Mouse (Mus musculus) erythroid progenitor cell, adult 5-6 weeks (primary cell): ENCODE measurements around the gene Nfic. TPM values are rescaled to one million over a fixed set of nuclear protein-coding genes. Genes with fewer than 3 reads are reported as not detected.

Experiments
- ATAC-seq: replicated peaks from 2 replicates; pipeline ENCODE4 v1.8.0; 2016; ENCODE audit warnings: moderate number of reproducible peaks, mild to moderate bottlenecking, moderate TSS enrichment, inconsistent platforms; ENCODE audit not compliant: poor library complexity, low FRiP score, severe bottlenecking
- total RNA-seq, 2 experiments: library from RNA; stranded (forward) in 1 of 2; stranded (reverse) in 1 of 2; fragments of 150-400 nt in 1 of 2; fragments of 186-747, 209-891 nt in 1 of 2; gene quantifications; 2 replicates each; pipeline versions ENCODE4 v1.2.3 to v1.2.4; 2015 to 2017; ENCODE audit warnings: low replicate concordance in 2 of 2

The Nfic gene
- total RNA-seq, 2 experiments from 2014 or later = 0.45 to 15.1 TPM

- ATAC-seq = no peak
Observed at GRCm38 (mm10) chr10:81392781-81393185, 62.7 kb downstream of the Nfic start, which contains the start of gene Smim24. TSS of gene Smim24 (plus strand) at chr10:81393051.

- ATAC-seq = no peak
Observed at GRCm38 (mm10) chr10:81392270-81392669, 63.2 kb downstream of the Nfic start.

- no peak for ATAC-seq
Observed at GRCm38 (mm10) chr10:81390678-81390965, 64.8 kb downstream of the Nfic start.

GRCm38 (mm10) chr10:81389801-81390677 lies 65.4 kb downstream of the Nfic start:
- peak; percentile 64 for ATAC-seq

DNA sequence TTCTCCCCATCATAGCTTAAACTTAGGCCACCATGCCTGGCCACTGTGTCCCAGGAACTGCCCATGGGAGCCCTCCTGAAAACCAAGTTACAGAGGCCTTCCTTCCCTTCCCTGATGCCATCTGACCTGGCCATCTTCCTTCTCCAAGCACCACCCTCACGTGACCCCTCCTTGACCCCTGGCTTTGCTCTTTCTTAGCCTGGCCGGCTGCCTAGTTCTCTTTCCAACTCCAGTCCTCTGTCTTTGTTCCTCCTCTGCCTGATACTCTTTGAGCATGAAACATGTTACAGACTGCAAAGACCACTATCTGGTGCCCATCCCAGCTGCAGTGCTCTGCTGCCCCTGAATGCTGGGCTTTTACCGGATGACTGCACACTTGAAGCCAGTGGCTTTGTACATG lies 66.1 kb downstream of the Nfic start:
- no peak for ATAC-seq

DNA sequence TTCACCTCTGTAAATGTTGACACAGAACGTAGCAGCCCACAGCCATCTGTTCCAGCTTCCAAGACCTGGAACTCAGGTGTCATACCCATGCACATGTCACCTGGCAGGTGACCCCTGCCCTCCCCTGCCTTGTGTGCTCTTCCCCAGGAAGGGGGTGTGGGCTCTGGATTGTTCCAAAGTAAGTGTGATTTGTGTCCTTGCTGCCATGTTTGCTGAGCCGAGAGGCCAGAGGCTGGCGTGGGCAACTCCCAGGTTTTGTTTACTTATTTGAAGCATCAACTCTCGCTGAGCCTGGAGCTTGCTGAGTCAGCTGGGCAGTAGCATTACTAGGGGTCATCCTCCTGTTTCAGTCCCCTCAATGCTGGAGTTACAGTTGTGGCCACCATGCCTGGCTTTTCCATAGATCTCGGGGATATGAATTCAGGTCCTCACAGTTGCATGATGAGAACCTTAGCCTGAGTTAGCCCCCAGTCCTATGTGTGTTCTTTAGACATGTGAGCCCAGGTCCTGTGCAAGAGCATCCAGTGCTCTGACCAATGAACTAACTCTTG lies 66.9 kb downstream of the Nfic start, which contains the start of gene Gm48552:
Gm48552 (plus strand) TSS at position 501 of the 551 bp plus-strand sequence.
- no peak for ATAC-seq

- no peak for ATAC-seq
Observed at GRCm38 (mm10) chr10:81387716-81388115, 67.7 kb downstream of the Nfic start.

- no peak for ATAC-seq
Observed at GRCm38 (mm10) chr10:81385603-81386306, 69.7 kb downstream of the Nfic start.

GRCm38 (mm10) chr10:81384605-81384982 lies 70.8 kb downstream of the Nfic start:
- no peak for ATAC-seq

DNA sequence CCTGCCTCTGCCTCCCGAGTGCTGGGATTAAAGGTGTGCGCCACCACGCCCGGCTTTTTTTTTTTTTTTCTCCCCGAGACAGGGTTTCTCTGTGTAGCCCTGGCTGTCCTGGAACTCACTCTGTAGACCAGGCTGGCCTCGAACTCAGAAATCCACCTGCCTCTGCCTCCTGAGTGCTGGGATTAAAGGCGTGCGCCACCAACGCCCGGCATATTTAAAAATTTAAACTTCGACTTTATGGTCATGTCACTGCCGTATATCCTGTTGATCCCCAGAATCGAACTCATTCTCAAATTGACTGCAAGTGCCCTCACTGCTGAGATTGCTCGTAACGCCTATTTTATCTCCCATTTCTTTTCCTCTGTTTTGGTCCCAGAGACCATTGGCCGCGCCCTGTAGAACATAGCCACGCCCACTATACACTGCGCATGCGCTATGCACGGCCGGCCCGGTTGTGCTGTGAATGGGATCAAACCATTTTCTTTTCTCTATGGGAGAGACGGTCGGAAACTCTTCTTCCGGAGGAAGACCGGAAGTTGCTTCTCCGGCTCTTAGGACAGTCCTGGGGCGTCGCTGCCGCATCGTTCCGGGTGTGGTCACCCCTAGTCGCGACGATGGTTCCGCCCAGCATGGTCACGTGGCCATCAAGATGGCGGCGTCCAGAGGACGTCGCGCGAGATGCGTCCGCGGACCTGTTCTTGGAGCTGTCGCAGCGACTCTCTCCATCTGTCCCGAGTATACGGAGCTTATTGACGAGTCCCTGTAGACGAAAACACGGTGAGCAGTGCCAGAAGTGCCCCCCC lies 71.4 kb downstream of the Nfic start, which contains the start of the genes Dohh and Gm48551:
Dohh (plus strand) TSS at position 627 of the 803 bp plus-strand sequence.
Gm48551 (plus strand) TSS at position 665 of the 803 bp plus-strand sequence.
- peak; percentile 74 for ATAC-seq

DNA sequence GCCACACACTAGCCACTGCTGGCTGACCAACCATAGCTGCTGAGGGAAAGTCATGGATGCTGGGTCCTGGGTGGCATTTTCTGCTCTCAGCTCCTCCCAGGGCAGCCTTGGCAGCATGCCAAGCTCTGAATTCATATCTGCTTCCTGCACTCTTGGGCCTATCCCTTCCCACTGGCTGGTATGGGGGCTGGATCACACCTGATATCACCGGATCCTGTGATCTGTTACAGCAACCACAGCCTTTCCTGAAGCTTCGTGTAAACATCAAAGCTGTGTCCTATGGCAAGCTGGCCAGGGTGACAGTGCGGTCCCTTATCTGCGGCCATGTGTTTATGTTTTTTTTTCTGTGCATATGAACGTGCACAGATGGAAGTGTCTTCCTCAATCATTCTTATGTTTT lies 73.4 kb downstream of the Nfic start:
- peak; percentile 67 for ATAC-seq

GRCm38 (mm10) chr10:81379809-81380378 lies 75.5 kb downstream of the Nfic start:
- ATAC-seq = no peak

DNA sequence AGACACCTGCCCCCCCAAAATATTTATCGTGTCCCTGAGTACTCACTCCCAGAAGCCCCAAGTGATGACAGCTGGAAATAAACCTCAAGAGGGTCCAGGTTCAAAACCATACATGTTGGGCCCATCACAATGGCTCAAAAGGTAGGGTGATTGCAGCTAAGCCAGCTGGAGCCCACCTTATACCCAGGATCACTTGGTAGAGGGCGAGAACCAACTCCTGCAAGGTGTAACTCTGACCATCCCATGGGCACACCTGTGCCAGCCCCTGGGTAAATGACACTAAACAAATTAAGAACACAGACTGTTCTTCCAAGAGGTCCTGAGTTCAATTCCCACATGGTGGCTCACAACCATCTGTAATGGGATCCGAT lies 76.3 kb downstream of the Nfic start:
- no peak for ATAC-seq

- peak; percentile 68 for ATAC-seq
Observed at GRCm38 (mm10) chr10:81378553-81379182, 76.8 kb downstream of the Nfic start.

DNA sequence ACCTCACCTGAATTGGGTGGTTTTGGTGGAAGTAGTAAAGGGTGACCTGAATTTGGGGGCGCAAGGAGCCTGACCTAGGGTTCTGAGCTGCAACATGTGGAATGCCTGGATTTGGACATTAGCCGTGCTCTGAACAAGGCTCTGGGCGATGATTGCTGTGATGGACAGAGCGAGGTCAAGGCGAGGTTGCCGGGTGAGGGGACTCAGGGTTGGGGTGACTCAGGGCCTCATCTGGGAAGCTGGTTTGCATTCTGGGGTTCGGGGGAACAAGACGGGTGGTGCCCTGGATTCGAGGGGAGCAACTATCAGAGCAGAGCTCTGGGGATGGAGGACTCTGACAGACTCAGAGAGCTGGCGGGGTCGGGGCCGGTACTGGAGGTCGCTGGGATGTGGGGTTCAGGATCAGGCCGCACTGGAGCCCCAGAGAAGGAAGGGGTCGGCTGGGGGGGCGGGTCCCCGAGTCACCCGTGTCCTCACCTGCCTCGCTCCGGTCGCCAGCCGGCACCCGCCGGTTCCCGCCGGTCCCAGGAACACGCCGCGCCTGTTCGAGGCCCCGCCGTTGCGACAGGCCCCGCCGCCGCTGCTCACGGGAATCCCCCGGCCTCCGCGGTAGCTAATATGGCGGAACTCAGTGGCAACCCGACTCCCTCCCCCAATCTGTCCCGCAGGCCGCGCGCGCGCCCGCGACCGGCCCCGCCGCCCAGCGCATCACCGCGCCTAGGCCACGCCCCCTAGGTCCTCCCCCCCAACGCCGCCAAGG lies 77.5 kb downstream of the Nfic start, which contains the start of gene Fzr1:
Fzr1 (minus strand) TSS at position 724 of the 760 bp plus-strand sequence.
- no peak for ATAC-seq

GRCm38 (mm10) chr10:81377362-81377664 lies 78.1 kb downstream of the Nfic start:
- no peak for ATAC-seq

DNA sequence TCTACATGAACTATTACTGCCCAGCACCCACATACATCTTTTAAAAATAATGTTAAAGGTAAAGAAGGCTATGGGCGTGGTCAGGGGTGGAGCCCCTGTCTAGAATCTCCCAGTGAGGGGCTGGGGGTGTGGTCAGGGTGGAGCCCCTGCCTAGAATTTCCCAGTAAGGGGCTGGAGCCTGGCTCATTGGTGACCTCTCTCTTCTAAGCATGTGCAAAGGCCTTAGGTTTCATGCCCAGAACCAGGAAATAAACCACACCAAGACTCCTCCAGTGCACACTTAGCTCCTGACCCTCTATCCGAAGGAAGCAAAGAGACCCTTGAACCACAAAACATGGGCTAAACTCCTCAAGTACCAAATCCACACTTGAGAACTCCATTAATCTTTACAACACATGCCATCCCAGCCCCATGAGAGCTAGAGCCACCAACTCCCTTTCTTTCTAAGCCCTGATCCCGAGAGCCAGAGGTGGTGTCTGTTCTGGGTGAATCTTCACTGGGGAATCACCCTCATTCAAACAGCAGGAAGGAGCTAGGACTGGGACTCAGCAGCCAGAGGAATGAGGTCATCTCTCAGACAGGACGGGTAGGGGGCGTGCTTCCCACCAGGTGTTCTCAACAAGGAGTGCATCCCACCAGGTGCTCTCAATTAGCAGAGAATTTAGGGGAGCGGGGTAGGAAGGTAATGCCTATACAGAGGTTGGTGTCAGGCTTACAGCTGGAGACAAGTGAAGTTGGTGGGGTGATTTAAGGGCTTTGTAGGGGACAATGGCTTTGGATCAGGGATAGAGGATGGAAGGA lies 78.7 kb downstream of the Nfic start:
- ATAC-seq = 0 out of 2 replicates have a peak, but pooled peaks have one; percentile 10

DNA sequence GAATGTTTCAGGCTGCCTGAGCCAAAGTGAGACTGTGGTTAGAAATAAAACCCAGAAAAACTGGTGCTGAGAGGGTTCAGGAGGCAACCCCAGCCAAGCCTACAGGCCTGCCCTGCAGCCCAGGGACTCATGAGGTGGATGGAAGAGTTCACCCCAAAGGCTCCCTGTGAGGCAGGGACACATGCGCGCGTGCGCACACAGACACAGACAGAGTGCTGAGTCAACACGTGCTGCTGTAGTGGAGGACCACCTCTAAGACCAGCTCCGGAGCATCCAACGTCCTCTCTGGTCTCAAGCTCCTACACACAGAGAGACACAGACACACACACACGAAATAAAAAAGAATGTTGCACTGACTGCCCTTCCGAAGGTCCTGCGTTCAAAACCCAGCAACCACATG lies 80.1 kb downstream of the Nfic start:
- ATAC-seq = no peak
